Mouse (Mus musculus): ENCODE measurements around the gene Zfp950. TPM values are rescaled to one million over a fixed set of nuclear protein-coding genes. Genes with fewer than 3 reads are reported as not detected.

Gene Zfp950
- total RNA-seq, 1 experiment, result 11.1 TPM

GRCm38 (mm10) chr19:61039151-61039550 lies 101.5 kb downstream of the Zfp950 start:
- Histone ChIP-seq H3K36me3 (ENCODE audit: control insufficient read depth, insufficient read depth, low read length, poor library complexity, severe bottlenecking) (no peaks in the 10 kb centered on the region), H3K9ac (ENCODE audit: insufficient read depth, low read depth, low read length, poor library complexity, severe bottlenecking) (no peak overlapping the region), H3K4me1 (ENCODE audit: control insufficient read depth in 2 of 2, insufficient read depth in 2 of 2, low read length in 2 of 2, poor library complexity in 1 of 2) (no peaks in the 10 kb centered on the region), H3K9me3 (ENCODE audit: control insufficient read depth, insufficient read depth, low read depth, low read length) (no peaks in the 10 kb centered on the region), H3K4me3 (ENCODE audit: insufficient read depth in 1 of 2, low read depth in 1 of 2, low read length in 2 of 2, poor library complexity in 1 of 2, severe bottlenecking in 1 of 2) (no peak overlapping the region), H3K27ac (ENCODE audit: insufficient read depth, low read depth, low read length, poor library complexity, severe bottlenecking) (no peak overlapping the region)
- in situ Hi-C loops (cut with MboI; ENCODE audit: low sequenced_read_pairs in 2 of 2, unreplicated experiment in 2 of 2), result no loop called here
- DNase-seq (ENCODE audit: low read depth, low spot score), result no peak
- TF ChIP-seq HCFC1 (IDR thresholded peaks at IDR 0.05; ENCODE audit: borderline replicate concordance, insufficient read depth, low read length), result no peak

- Histone ChIP-seq H3K4me3 (ENCODE audit: insufficient read depth in 1 of 2, low read depth in 1 of 2, low read length in 2 of 2, poor library complexity in 1 of 2, severe bottlenecking in 1 of 2) (no peak overlapping the region), H3K4me1 (ENCODE audit: control insufficient read depth in 2 of 2, insufficient read depth in 2 of 2, low read length in 2 of 2, poor library complexity in 1 of 2) (no peaks in the 10 kb centered on the region), H3K9me3 (ENCODE audit: control insufficient read depth, insufficient read depth, low read depth, low read length) (no peaks in the 10 kb centered on the region), H3K27ac (ENCODE audit: insufficient read depth, low read depth, low read length, poor library complexity, severe bottlenecking) (no peak overlapping the region), H3K36me3 (ENCODE audit: control insufficient read depth, insufficient read depth, low read length, poor library complexity, severe bottlenecking) (no peaks in the 10 kb centered on the region), H3K9ac (ENCODE audit: insufficient read depth, low read depth, low read length, poor library complexity, severe bottlenecking) (no peak overlapping the region)
- DNase-seq (ENCODE audit: low read depth, low spot score), result no peak
- TF ChIP-seq MAFK (IDR thresholded peaks at IDR 0.05; ENCODE audit: insufficient read depth, low read depth, low read length) (no peak), ZNF384 (IDR thresholded peaks at IDR 0.05; ENCODE audit: low read depth, low read length) (no peak), HCFC1 (IDR thresholded peaks at IDR 0.05; ENCODE audit: borderline replicate concordance, insufficient read depth, low read length) (no peak), CHD2 (IDR thresholded peaks at IDR 0.05; ENCODE audit: low read depth, low read length) (no peak), ZC3H11A (IDR thresholded peaks at IDR 0.05; ENCODE audit: borderline replicate concordance, low read depth, low read length) (no peak)
- in situ Hi-C loops (cut with MboI; ENCODE audit: low sequenced_read_pairs in 2 of 2, unreplicated experiment in 2 of 2), result no loop called here
These were observed 109.1 kb downstream of the Zfp950 start for GRCm38 (mm10) chr19:61031570-61031969.

GRCm38 (mm10) chr19:61021939-61022566 lies 118.6 kb downstream of the Zfp950 start:
- in situ Hi-C loops (cut with MboI; ENCODE audit: low sequenced_read_pairs in 2 of 2, unreplicated experiment in 2 of 2), result no loop called here
- Histone ChIP-seq H3K9me3 (ENCODE audit: control insufficient read depth, insufficient read depth, low read depth, low read length) (no peaks in the 10 kb centered on the region), H3K4me3 (ENCODE audit: insufficient read depth in 1 of 2, low read depth in 1 of 2, low read length in 2 of 2, poor library complexity in 1 of 2, severe bottlenecking in 1 of 2) (no peak overlapping the region), H3K9ac (ENCODE audit: insufficient read depth, low read depth, low read length, poor library complexity, severe bottlenecking) (no peak overlapping the region), H3K27ac (ENCODE audit: insufficient read depth, low read depth, low read length, poor library complexity, severe bottlenecking) (no peak overlapping the region), H3K36me3 (ENCODE audit: control insufficient read depth, insufficient read depth, low read length, poor library complexity, severe bottlenecking) (no peaks in the 10 kb centered on the region), H3K4me1 (ENCODE audit: control insufficient read depth in 2 of 2, insufficient read depth in 2 of 2, low read length in 2 of 2, poor library complexity in 1 of 2) (no peaks in the 10 kb centered on the region)
- DNase-seq (ENCODE audit: low read depth, low spot score), result no peak
- no peak for TF ChIP-seq CHD2 (IDR thresholded peaks at IDR 0.05; ENCODE audit: low read depth, low read length)
- TF ChIP-seq HCFC1 (IDR thresholded peaks at IDR 0.05; ENCODE audit: borderline replicate concordance, insufficient read depth, low read length), result no peak
- no peak for TF ChIP-seq ZNF384 (IDR thresholded peaks at IDR 0.05; ENCODE audit: low read depth, low read length)
- no peak for TF ChIP-seq ZC3H11A (IDR thresholded peaks at IDR 0.05; ENCODE audit: borderline replicate concordance, low read depth, low read length)
- TF ChIP-seq MAFK (IDR thresholded peaks at IDR 0.05; ENCODE audit: insufficient read depth, low read depth, low read length), result no peak

GRCm38 (mm10) chr19:61021502-61021901 lies 119.1 kb downstream of the Zfp950 start:
- Histone ChIP-seq H3K9me3 (ENCODE audit: control insufficient read depth, insufficient read depth, low read depth, low read length) (no peaks in the 10 kb centered on the region), H3K27ac (ENCODE audit: insufficient read depth, low read depth, low read length, poor library complexity, severe bottlenecking) (no peak overlapping the region), H3K36me3 (ENCODE audit: control insufficient read depth, insufficient read depth, low read length, poor library complexity, severe bottlenecking) (no peaks in the 10 kb centered on the region), H3K9ac (ENCODE audit: insufficient read depth, low read depth, low read length, poor library complexity, severe bottlenecking) (no peak overlapping the region), H3K4me1 (ENCODE audit: control insufficient read depth in 2 of 2, insufficient read depth in 2 of 2, low read length in 2 of 2, poor library complexity in 1 of 2) (no peaks in the 10 kb centered on the region), H3K4me3 (ENCODE audit: insufficient read depth in 1 of 2, low read depth in 1 of 2, low read length in 2 of 2, poor library complexity in 1 of 2, severe bottlenecking in 1 of 2) (no peak overlapping the region)
- in situ Hi-C loops (cut with MboI; ENCODE audit: low sequenced_read_pairs in 2 of 2, unreplicated experiment in 2 of 2), result no loop called here
- TF ChIP-seq CHD2 (IDR thresholded peaks at IDR 0.05; ENCODE audit: low read depth, low read length) (no peak), MAFK (IDR thresholded peaks at IDR 0.05; ENCODE audit: insufficient read depth, low read depth, low read length) (no peak)
- no peak for DNase-seq (ENCODE audit: low read depth, low spot score)

Data from ES-E14 (cell line).